15 mouse cellular contexts compared by ENCODE assay signal in genomic region chr9:57748137-57748536, GRCm38 (mm10). TPM values are rescaled to one million over a fixed set of nuclear protein-coding genes. Genes with fewer than 3 reads are reported as not detected.
DNase-seq lines count a peak whose midpoint lies in the region; ATAC-seq and TF ChIP-seq lines count a peak whose summit lies in the region.
"Had no signal": no experiment of that assay in that cellular context is flagged by ENCODE, and none has a peak within 500 bp of the region (broad histone marks: within the 10 kb centered on the region; RNA-seq: fewer than 3 reads in every experiment).

No protein-coding gene starts in this region.

- no peaks in the 10 kb centered on the region for H3K27me3 ChIP-seq in hindbrain, embryonic 16.5 days (replicated peaks; ENCODE audit: control insufficient read depth, insufficient read depth, low read length)
- no peaks in the 10 kb centered on the region for H3K27me3 ChIP-seq in hindbrain, embryonic 12.5 days
- H3K27me3 ChIP-seq in liver, embryonic 13.5 days = no peaks in the 10 kb centered on the region
- H3K27me3 ChIP-seq in liver, embryonic 11.5 days (replicated peaks; ENCODE audit: control insufficient read depth, insufficient read depth, low read length) = no peaks in the 10 kb centered on the region
- H3K27me3 ChIP-seq: embryonic facial prominence, embryonic 12.5 days; limb, embryonic 12.5 days; midbrain, embryonic 13.5 days had no signal

- no peak for TF ChIP-seq POLR2A in lung, adult 2 months (IDR thresholded peaks at IDR 0.05; ENCODE audit: borderline replicate concordance, extremely low read depth, low read depth, low read length)

- intact Hi-C loops in heart, postnatal 10 days (cut with DNase I) = no loop called here

- H3K9me3 ChIP-seq in hindbrain, embryonic 16.5 days (ENCODE audit: control insufficient read depth, low read length) = no peaks in the 10 kb centered on the region
- no peaks in the 10 kb centered on the region for H3K9me3 ChIP-seq in hindbrain, embryonic 12.5 days (replicated peaks)
- no peaks in the 10 kb centered on the region for H3K9me3 ChIP-seq in liver, embryonic 13.5 days (replicated peaks)
- H3K9me3 ChIP-seq in liver, embryonic 11.5 days (ENCODE audit: control insufficient read depth, low read length) = no peaks in the 10 kb centered on the region
- H3K9me3 ChIP-seq: embryonic facial prominence, embryonic 12.5 days; G1E; limb, embryonic 12.5 days; midbrain, embryonic 13.5 days had no signal

- H3K9ac ChIP-seq in hindbrain, embryonic 16.5 days (ENCODE audit: low read depth, low read length) = no peak overlapping the region
- no peak overlapping the region for H3K9ac ChIP-seq in hindbrain, embryonic 12.5 days
- H3K9ac ChIP-seq in liver, embryonic 13.5 days = no peak overlapping the region
- H3K9ac ChIP-seq in liver, embryonic 11.5 days (ENCODE audit: low read depth, low read length) = no peak overlapping the region
- H3K9ac ChIP-seq: embryonic facial prominence, embryonic 12.5 days; limb, embryonic 12.5 days; midbrain, embryonic 13.5 days had no signal

- no peak overlapping the region for H3K4me3 ChIP-seq in hindbrain, embryonic 16.5 days (ENCODE audit: low read length)
- H3K4me3 ChIP-seq in hindbrain, embryonic 12.5 days = no peak overlapping the region
- no peak overlapping the region for H3K4me3 ChIP-seq in liver, embryonic 13.5 days (replicated peaks)
- H3K4me3 ChIP-seq in liver, embryonic 11.5 days (ENCODE audit: low read depth, low read length) = no peak overlapping the region
- H3K4me3 ChIP-seq in lung, adult 2 months (replicated peaks; ENCODE audit: extremely low read depth, low read depth, low read length) = no peak overlapping the region
- H3K4me3 ChIP-seq: embryonic facial prominence, embryonic 12.5 days; limb, embryonic 12.5 days; midbrain, embryonic 13.5 days had no signal

- peak; percentile 61 for DNase-seq in cerebellum, adult 11 months
- DNase-seq in liver, embryonic 13.5 days = no peak
- DNase-seq in liver, embryonic 11.5 days (ENCODE audit: low spot score) = no peak
- peak; percentile 57 to 70 for DNase-seq in heart, postnatal 10 days
- DNase-seq in lung, adult 2 months = no peak
- DNase-seq: thymus, adult 18-20 months had no signal

- peaks cover 32% of the 10 kb centered on the region for H3K36me3 ChIP-seq in hindbrain, embryonic 16.5 days (ENCODE audit: control insufficient read depth, insufficient read depth, low read length)
- H3K36me3 ChIP-seq in hindbrain, embryonic 12.5 days = peaks cover 86% of the 10 kb centered on the region
- H3K36me3 ChIP-seq in liver, embryonic 13.5 days = peaks cover 98% of the 10 kb centered on the region
- peaks cover 69% of the 10 kb centered on the region for H3K36me3 ChIP-seq in liver, embryonic 11.5 days (ENCODE audit: control insufficient read depth, insufficient read depth, low read length)

- ATAC-seq in cerebellum, adult (ENCODE audit: insufficient number of reproducible peaks, low FRiP score, low TSS enrichment) = no peak
- peak; percentile 40; the same call in 1 of the 2 replicates for ATAC-seq in hindbrain, embryonic 16.5 days
- no peak for ATAC-seq in hindbrain, embryonic 12.5 days (ENCODE audit: low FRiP score)
- no peak for ATAC-seq in liver, embryonic 13.5 days (ENCODE audit: low read depth)
- no peak for ATAC-seq in liver, embryonic 11.5 days (replicated peaks; ENCODE audit: low FRiP score)
- ATAC-seq: forebrain, embryonic 16.5 days; lung, postnatal 0 days; midbrain, embryonic 13.5 days had no signal

- no peaks in the 10 kb centered on the region for H3K4me1 ChIP-seq in hindbrain, embryonic 16.5 days (ENCODE audit: control insufficient read depth, insufficient read depth, low read depth, low read length)
- no peaks in the 10 kb centered on the region for H3K4me1 ChIP-seq in hindbrain, embryonic 12.5 days
- no peaks in the 10 kb centered on the region for H3K4me1 ChIP-seq in liver, embryonic 13.5 days (replicated peaks)
- H3K4me1 ChIP-seq in liver, embryonic 11.5 days (replicated peaks; ENCODE audit: control insufficient read depth, insufficient read depth, low read length) = no peaks in the 10 kb centered on the region
- no peaks in the 10 kb centered on the region; the same call in 1 of the 2 replicates for H3K4me1 ChIP-seq in lung, adult 2 months (ENCODE audit: control insufficient read depth, insufficient read depth, low read length)
- H3K4me1 ChIP-seq: embryonic facial prominence, embryonic 12.5 days; limb, embryonic 12.5 days; midbrain, embryonic 13.5 days had no signal

- H3K27ac ChIP-seq in hindbrain, embryonic 16.5 days (ENCODE audit: low read depth, low read length) = no peak overlapping the region
- no peak overlapping the region for H3K27ac ChIP-seq in hindbrain, embryonic 12.5 days
- peak overlapping the region; percentile 24; the same call in 1 of the 2 replicates for H3K27ac ChIP-seq in liver, embryonic 13.5 days
- no peak overlapping the region for H3K27ac ChIP-seq in liver, embryonic 11.5 days (ENCODE audit: low read depth, low read length)
- H3K27ac ChIP-seq: embryonic facial prominence, embryonic 12.5 days; limb, embryonic 12.5 days; midbrain, embryonic 13.5 days had no signal

- no peak for TF ChIP-seq CTCF in lung, adult 2 months (IDR thresholded peaks at IDR 0.05; ENCODE audit: insufficient read depth, low read length)

- 75% methylated on average over 6 of the region's 6 CpGs for WGBS in hindbrain, embryonic 16.5 days
- whole genome bisulfite sequencing in hindbrain, embryonic 12.5 days = 94% methylated on average over 6 of the region's 6 CpGs
- WGBS in liver, embryonic 13.5 days (ENCODE audit: insufficient replicate concordance) = 91% methylated on average over 6 of the region's 6 CpGs
- 94% methylated on average over 6 of the region's 6 CpGs for WGBS in liver, embryonic 11.5 days
- WGBS in lung, adult 2 months = 73% methylated on average over 6 of the region's 6 CpGs

- no peak overlapping the region for H3K4me2 ChIP-seq in hindbrain, embryonic 16.5 days (ENCODE audit: low read length)
- no peak overlapping the region for H3K4me2 ChIP-seq in hindbrain, embryonic 12.5 days (replicated peaks)
- no peak overlapping the region for H3K4me2 ChIP-seq in liver, embryonic 13.5 days
- H3K4me2 ChIP-seq in liver, embryonic 11.5 days = no peak overlapping the region
- H3K4me2 ChIP-seq: embryonic facial prominence, embryonic 12.5 days; limb, embryonic 12.5 days; midbrain, embryonic 13.5 days had no signal

RNA-seq across cellular contexts. Expression of gene Clk3, which starts 17.5 kb away (rescaled TPM):
- polyA plus RNA-seq in hindbrain, embryonic 16.5 days (2015; fragmentation: Nextera tagmentation; extraction: Ambion mirVana) = 57.2 and 66.1 TPM in 2 replicates
- polyA plus RNA-seq in hindbrain, embryonic 12.5 days (2016; fragmentation: Nextera tagmentation; extraction: Ambion mirVana) = 81.8 and 82.5 TPM in 2 replicates
- polyA plus RNA-seq in liver, embryonic 13.5 days (2015; fragmentation: Nextera tagmentation; extraction: Ambion mirVana) = 86.2 and 97.4 TPM in 2 replicates
- 85.0 and 85.1 TPM in 2 replicates for polyA plus RNA-seq in liver, embryonic 11.5 days (2014; fragmentation: Nextera tagmentation; extraction: Ambion mirVana)
- 10 to 100 TPM; 35.2 to 37.9 TPM for total RNA-seq in heart, postnatal 10 days (2021)
- polyA plus RNA-seq in lung, adult 2 months (2012; rRNA removed) = 95.5 and 159 TPM in 2 replicates

RNA-seq across cellular contexts. Expression of gene Edc3, which starts 39.8 kb away (rescaled TPM):
- polyA plus RNA-seq in hindbrain, embryonic 16.5 days (2015; fragmentation: Nextera tagmentation; extraction: Ambion mirVana) = 29.7 and 31.9 TPM in 2 replicates
- polyA plus RNA-seq in hindbrain, embryonic 12.5 days (2016; fragmentation: Nextera tagmentation; extraction: Ambion mirVana) = 39.4 and 40.3 TPM in 2 replicates
- polyA plus RNA-seq in liver, embryonic 13.5 days (2015; fragmentation: Nextera tagmentation; extraction: Ambion mirVana) = 16.7 and 18.4 TPM in 2 replicates
- polyA plus RNA-seq in liver, embryonic 11.5 days (2014; fragmentation: Nextera tagmentation; extraction: Ambion mirVana) = 22.2 and 23.5 TPM in 2 replicates
- total RNA-seq in heart, postnatal 10 days (2021) = 10 to 100 TPM in 1 of 2 experiments, 1 to 10 TPM in 1; 8.2 to 10.3 TPM
- polyA plus RNA-seq in lung, adult 2 months (2012; rRNA removed) = 17.6 and 19.4 TPM in 2 replicates

Comparison
In these comparisons a context has a peak if more than half of its experiments do, and no peak if none do; other contexts are left out.
1. DNase-seq: peak in cerebellum, adult 11 months (single experiment) and heart, postnatal 10 days (2 of 2); none in liver, embryonic 13.5 days (single experiment), liver, embryonic 11.5 days (single experiment) and lung, adult 2 months (single experiment).